14 mouse cellular contexts compared by ENCODE assay signal in genomic region chr6:94158119-94158848, GRCm38 (mm10).
DNase-seq lines count a peak whose midpoint lies in the region; ATAC-seq and TF ChIP-seq lines count a peak whose summit lies in the region.
"Had no signal": no experiment of that assay in that cellular context is flagged by ENCODE, and none has a peak within 500 bp of the region (broad histone marks: within the 10 kb centered on the region; RNA-seq: fewer than 3 reads in every experiment).

No protein-coding gene starts in this region.

- peaks cover 3% of the 10 kb centered on the region for H3K79me2 ChIP-seq in heart, adult 2 months (replicated peaks; ENCODE audit: control insufficient read depth, insufficient read depth, low read length)

- peak in 1 of 2 experiments; percentile 32 for DNase-seq in heart, adult 2 months
- DNase-seq in heart, postnatal 25 days (ENCODE audit: low spot score), result no peak
- DNase-seq in lung, embryonic 14.5 days, result peak; percentile 50
- DNase-seq in lung, postnatal 10 days, result no peak
- no peak for DNase-seq in limb, embryonic 10.5 days (ENCODE audit: low spot score)
- no peak for DNase-seq in yolk sac, embryonic 10.5 days (ENCODE audit: low spot score)
- DNase-seq: cerebellum, adult 9-10 months; gastrocnemius, postnatal 36 days had no signal

- 0 out of 2 replicates have a peak, but pooled peaks have one; percentile 55 for TF ChIP-seq EP300 in heart, adult 2 months (IDR thresholded peaks at IDR 0.05; ENCODE audit: insufficient read depth, low read depth, low read length)

- peak overlapping the region; percentile 42; the same call in 1 of the 2 replicates for H3K27ac ChIP-seq in heart, adult 2 months
- H3K27ac ChIP-seq in lung, embryonic 14.5 days (ENCODE audit: low read depth), result 0 out of 2 replicates have a peak overlapping the region, but pooled peaks have one; percentile 12
- H3K27ac ChIP-seq in intestine, embryonic 15.5 days, result no peak overlapping the region
- peak overlapping the region; percentile 35 for H3K27ac ChIP-seq in small intestine, adult 2 months (ENCODE audit: insufficient read depth, low read depth, low read length)
- H3K27ac ChIP-seq in limb, embryonic 10.5 days, result no peak overlapping the region
- H3K27ac ChIP-seq: hindbrain, embryonic 14.5 days; midbrain, embryonic 12.5 days had no signal

- no peaks in the 10 kb centered on the region for H3K9me3 ChIP-seq in lung, embryonic 14.5 days (ENCODE audit: low read depth, low read length)
- no peaks in the 10 kb centered on the region for H3K9me3 ChIP-seq in intestine, embryonic 15.5 days
- H3K9me3 ChIP-seq in limb, embryonic 10.5 days (replicated peaks), result no peaks in the 10 kb centered on the region
- H3K9me3 ChIP-seq: midbrain, embryonic 12.5 days had no signal

- H3K36me3 ChIP-seq in heart, adult 2 months (ENCODE audit: control insufficient read depth, insufficient read depth, low read length), result peaks cover 16% of the 10 kb centered on the region
- H3K36me3 ChIP-seq in lung, embryonic 14.5 days (ENCODE audit: insufficient read depth), result no peaks in the 10 kb centered on the region
- H3K36me3 ChIP-seq in intestine, embryonic 15.5 days, result no peaks in the 10 kb centered on the region
- H3K36me3 ChIP-seq in small intestine, adult 2 months (ENCODE audit: control insufficient read depth, insufficient read depth, low read length), result no peaks in the 10 kb centered on the region
- H3K36me3 ChIP-seq in limb, embryonic 10.5 days, result no peaks in the 10 kb centered on the region
- H3K36me3 ChIP-seq: midbrain, embryonic 12.5 days had no signal

- no peaks in the 10 kb centered on the region for H3K27me3 ChIP-seq in heart, adult 2 months (ENCODE audit: control insufficient read depth, insufficient read depth, low read length)
- H3K27me3 ChIP-seq in lung, embryonic 14.5 days (ENCODE audit: insufficient read depth, low read length), result no peaks in the 10 kb centered on the region
- no peaks in the 10 kb centered on the region for H3K27me3 ChIP-seq in intestine, embryonic 15.5 days (replicated peaks)
- no peaks in the 10 kb centered on the region for H3K27me3 ChIP-seq in small intestine, adult 2 months (ENCODE audit: control insufficient read depth, insufficient read depth, low read length)
- H3K27me3 ChIP-seq in limb, embryonic 10.5 days (ENCODE audit: low read depth, poor library complexity, severe bottlenecking), result no peaks in the 10 kb centered on the region
- H3K27me3 ChIP-seq: midbrain, embryonic 12.5 days; Patski had no signal

- no peak overlapping the region for H3K4me3 ChIP-seq in heart, adult 2 months
- no peak overlapping the region for H3K4me3 ChIP-seq in lung, embryonic 14.5 days (ENCODE audit: low read depth, low read length)
- no peak overlapping the region for H3K4me3 ChIP-seq in intestine, embryonic 15.5 days (replicated peaks)
- no peak overlapping the region for H3K4me3 ChIP-seq in small intestine, adult 2 months (ENCODE audit: low read depth, low read length)
- H3K4me3 ChIP-seq in limb, embryonic 10.5 days, result no peak overlapping the region
- H3K4me3 ChIP-seq: midbrain, embryonic 12.5 days; myocyte had no signal

- H3K4me1 ChIP-seq in heart, adult 2 months (ENCODE audit: control insufficient read depth, insufficient read depth, low read length), result peaks cover 17% of the 10 kb centered on the region
- H3K4me1 ChIP-seq in lung, embryonic 14.5 days (ENCODE audit: insufficient read depth), result peaks cover 23% of the 10 kb centered on the region
- peaks cover 22% of the 10 kb centered on the region for H3K4me1 ChIP-seq in intestine, embryonic 15.5 days (replicated peaks)
- H3K4me1 ChIP-seq in small intestine, adult 2 months (ENCODE audit: control insufficient read depth, insufficient read depth, insufficient read length, low read length), result peaks cover 16% of the 10 kb centered on the region
- peaks cover 33% of the 10 kb centered on the region for H3K4me1 ChIP-seq in limb, embryonic 10.5 days

- no peak overlapping the region for H3K9ac ChIP-seq in heart, adult 2 months (ENCODE audit: low read depth, low read length)
- H3K9ac ChIP-seq in lung, embryonic 14.5 days, result no peak overlapping the region
- H3K9ac ChIP-seq in intestine, embryonic 15.5 days, result no peak overlapping the region
- H3K9ac ChIP-seq: hindbrain, embryonic 14.5 days; midbrain, embryonic 12.5 days had no signal

- no peak overlapping the region for H3K4me2 ChIP-seq in lung, embryonic 14.5 days
- H3K4me2 ChIP-seq in intestine, embryonic 15.5 days (replicated peaks), result no peak overlapping the region
- H3K4me2 ChIP-seq: hindbrain, embryonic 14.5 days; midbrain, embryonic 12.5 days had no signal

- TF ChIP-seq CTCF in heart, adult 2 months (IDR thresholded peaks at IDR 0.05), result no peak
- no peak for TF ChIP-seq CTCF in lung, embryonic 14.5 days (IDR thresholded peaks at IDR 0.05; ENCODE audit: low read depth)
- TF ChIP-seq CTCF in small intestine, adult 2 months (IDR thresholded peaks at IDR 0.05; ENCODE audit: extremely low read depth, insufficient read length, insufficient replicate concordance, low read depth, low read length), result no peak

- no peak for ATAC-seq in lung, embryonic 14.5 days (ENCODE audit: insufficient read depth)
- ATAC-seq in intestine, embryonic 15.5 days, result peak; percentile 39
- ATAC-seq: Patski had no signal

- no peak for TF ChIP-seq POLR2A in heart, adult 2 months (IDR thresholded peaks at IDR 0.05; ENCODE audit: insufficient read depth, low read depth, low read length)
- TF ChIP-seq POLR2A in small intestine, adult 2 months (IDR thresholded peaks at IDR 0.05; ENCODE audit: low read depth, low read length), result no peak

- intact Hi-C loops in heart, adult 2 months (cut with DNase I), result no loop called here
- intact Hi-C loops in heart, postnatal 25 days (cut with DNase I), result no loop called here

- WGBS in heart, adult 2 months, result 76% methylated on average over 3 of the region's 3 CpGs
- 62% methylated on average over 3 of the region's 3 CpGs for WGBS in lung, embryonic 14.5 days
- WGBS in intestine, embryonic 15.5 days, result 56% methylated on average over 3 of the region's 3 CpGs
- WGBS in small intestine, adult 2 months, result 30% methylated on average over 3 of the region's 3 CpGs
- 81% methylated on average over 3 of the region's 3 CpGs for WGBS in limb, embryonic 10.5 days

Comparison
In these comparisons a context has a peak if more than half of its experiments do, and no peak if none do; other contexts are left out.
1. H3K27ac ChIP-seq: peak in heart, adult 2 months (single experiment), lung, embryonic 14.5 days (single experiment) and small intestine, adult 2 months (single experiment); none in intestine, embryonic 15.5 days (single experiment) and limb, embryonic 10.5 days (single experiment).